Mouse (Mus musculus) adrenal gland, postnatal 36 days (tissue): ENCODE results near the gene Net1. TPM values are rescaled to one million over a fixed set of nuclear protein-coding genes. Genes with fewer than 3 reads are reported as not detected.

Source experiments
- DNase-seq, 2 experiments: peaks; one replicate each; pipeline ENCODE4 v3.0.0; 2021; ENCODE audit warnings: mixed read lengths in 1 of 2
- microRNA-seq: library from miRNA; unstranded; fragments of <30 nt; microRNA quantifications from one replicate; pipeline ENCODE4 v1.2.0, GENCODE M21; 2021
- total RNA-seq, 2 experiments: library from RNA; stranded (reverse); gene quantifications; 2 replicates each; pipeline ENCODE4 v1.2.3; 2021

Gene Net1
- total RNA-seq, 2 experiments from 2014 or later, result 163 to 196 TPM

GRCm38 (mm10) chr13:3832450-3832849 lies 85.6 kb downstream of the Net1 start:
- DNase-seq, result no peak

Small RNA genes lying within 50 kb of the gene (microRNA-seq; reads per million reads assigned to microRNA genes)
- not detected for gene Gm22460

Other genes with a start within 250 kb of the Net1 start
- under 1 TPM; 0.33 to 0.36 TPM for gene Calml3, start 113.9 kb downstream of the Net1 start, total RNA-seq
- gene Calm4, start 80.5 kb downstream of the Net1 start, total RNA-seq, result not detected
- not detected for gene Calm5, start 64.0 kb downstream of the Net1 start, total RNA-seq
- gene Tubal3, start 54 bp upstream of the Net1 start, total RNA-seq, result not detected
- gene Ucn3, start 27.1 kb upstream of the Net1 start, total RNA-seq, result not detected
- gene Akr1c14, start 130.8 kb upstream of the Net1 start, total RNA-seq, result under 1 TPM; 0.89 TPM
- gene Akr1c18, start 232.4 kb upstream of the Net1 start, total RNA-seq, result 1,000 to 10,000 TPM in 1 of 2 experiments, 1 to 10 TPM in 1; 5.3 to 6,001 TPM